Comparison of ENCODE assay signal across 16 mouse cellular contexts in genomic region chr10:44322166-44322565, GRCm38 (mm10). TPM values are rescaled to one million over a fixed set of nuclear protein-coding genes. Genes with fewer than 3 reads are reported as not detected.
DNase-seq lines count a peak whose midpoint lies in the region; ATAC-seq and TF ChIP-seq lines count a peak whose summit lies in the region.
"Had no signal": no experiment of that assay in that cellular context is flagged by ENCODE, and none has a peak within 500 bp of the region (broad histone marks: within the 10 kb centered on the region; RNA-seq: fewer than 3 reads in every experiment).

No protein-coding gene starts in this region.

- no peak overlapping the region for H3K4me2 ChIP-seq in lung, embryonic 14.5 days
- H3K4me2 ChIP-seq in hindbrain, embryonic 11.5 days (replicated peaks; ENCODE audit: low read depth, low read length) = no peak overlapping the region
- H3K4me2 ChIP-seq: forebrain, embryonic 15.5 days; hindbrain, embryonic 14.5 days had no signal

- H3K9me3 ChIP-seq in lung, embryonic 14.5 days (ENCODE audit: low read depth, low read length) = no peaks in the 10 kb centered on the region
- H3K9me3 ChIP-seq in hindbrain, embryonic 11.5 days (ENCODE audit: control insufficient read depth, low read length) = no peaks in the 10 kb centered on the region
- H3K9me3 ChIP-seq: forebrain, embryonic 15.5 days; megakaryocyte, embryonic 14.5 days had no signal

- no peak for ATAC-seq in lung, embryonic 14.5 days (ENCODE audit: insufficient read depth)
- ATAC-seq in common myeloid progenitor, adult 5-6 weeks (replicated peaks; ENCODE audit: low read depth, poor library complexity, severe bottlenecking) = peak; percentile 59; the same call in 1 of the 2 replicates
- peak; percentile 71 to 83 for ATAC-seq in hematopoietic stem cell, adult 5-6 weeks (replicated peaks in 1 of 2; ENCODE audit: insufficient read depth in 1 of 2, low FRiP score in 2 of 2, low TSS enrichment in 1 of 2, low read depth in 1 of 2, poor library complexity in 2 of 2, severe bottlenecking in 2 of 2)
- ATAC-seq in hindbrain, embryonic 11.5 days (ENCODE audit: low FRiP score) = no peak
- ATAC-seq: forebrain, embryonic 15.5 days had no signal

- no peak for TF ChIP-seq CTCF in heart, adult 2 months (IDR thresholded peaks at IDR 0.05)
- no peak for TF ChIP-seq CTCF in lung, embryonic 14.5 days (IDR thresholded peaks at IDR 0.05; ENCODE audit: low read depth)
- no peak for TF ChIP-seq CTCF in thymus, adult 2 months (IDR thresholded peaks at IDR 0.05; ENCODE audit: borderline replicate concordance, control insufficient read depth, extremely low read depth, insufficient read depth, low read length, poor library complexity)

- H3K4me3 ChIP-seq in heart, adult 2 months = no peak overlapping the region
- H3K4me3 ChIP-seq in lung, embryonic 14.5 days (ENCODE audit: low read depth, low read length) = no peak overlapping the region
- no peak overlapping the region for H3K4me3 ChIP-seq in thymus, adult 2 months (ENCODE audit: control insufficient read depth, insufficient read depth, low read length)
- H3K4me3 ChIP-seq in hindbrain, embryonic 11.5 days (ENCODE audit: low read depth, low read length) = no peak overlapping the region
- H3K4me3 ChIP-seq: forebrain, embryonic 15.5 days had no signal

- TF ChIP-seq POLR2A in heart, adult 2 months (IDR thresholded peaks at IDR 0.05; ENCODE audit: insufficient read depth, low read depth, low read length) = no peak
- no peak for TF ChIP-seq POLR2A in thymus, adult 2 months (IDR thresholded peaks at IDR 0.05; ENCODE audit: control insufficient read depth, extremely low read depth, insufficient read depth, low read length, poor library complexity)

- H3K27me3 ChIP-seq in heart, adult 2 months (ENCODE audit: control insufficient read depth, insufficient read depth, low read length) = no peaks in the 10 kb centered on the region
- H3K27me3 ChIP-seq in lung, embryonic 14.5 days (ENCODE audit: insufficient read depth, low read length) = no peaks in the 10 kb centered on the region
- no peaks in the 10 kb centered on the region for H3K27me3 ChIP-seq in thymus, adult 2 months (ENCODE audit: control insufficient read depth, insufficient read depth, low read length)
- no peaks in the 10 kb centered on the region for H3K27me3 ChIP-seq in hindbrain, embryonic 11.5 days (ENCODE audit: control insufficient read depth, insufficient read depth, low read length)
- H3K27me3 ChIP-seq: forebrain, embryonic 15.5 days; megakaryocyte, embryonic 14.5 days had no signal

- peak overlapping the region; percentile 34; the same call in 1 of the 2 replicates for H3K9ac ChIP-seq in heart, adult 2 months (ENCODE audit: low read depth, low read length)
- H3K9ac ChIP-seq in lung, embryonic 14.5 days = no peak overlapping the region
- no peak overlapping the region for H3K9ac ChIP-seq in hindbrain, embryonic 11.5 days (ENCODE audit: low read depth, low read length)
- H3K9ac ChIP-seq: forebrain, embryonic 15.5 days; hindbrain, embryonic 14.5 days had no signal

- H3K36me3 ChIP-seq in heart, adult 2 months (ENCODE audit: control insufficient read depth, insufficient read depth, low read length) = peaks cover 14% of the 10 kb centered on the region
- 0 out of 2 replicates have a peak, but pooled peaks cover 3% of the 10 kb centered on the region for H3K36me3 ChIP-seq in lung, embryonic 14.5 days (ENCODE audit: insufficient read depth)
- no peaks in the 10 kb centered on the region; the same call in 1 of the 2 replicates for H3K36me3 ChIP-seq in thymus, adult 2 months (ENCODE audit: control insufficient read depth, insufficient read depth, low read length)
- no peaks in the 10 kb centered on the region for H3K36me3 ChIP-seq in hindbrain, embryonic 11.5 days (ENCODE audit: control insufficient read depth, insufficient read depth, low read length)
- H3K36me3 ChIP-seq: forebrain, embryonic 15.5 days had no signal

- H3K79me2 ChIP-seq in heart, adult 2 months (replicated peaks; ENCODE audit: control insufficient read depth, insufficient read depth, low read length) = no peaks in the 10 kb centered on the region

- WGBS in heart, adult 2 months = 17% methylated on average over 1 of the region's 1 CpGs
- WGBS in lung, embryonic 14.5 days = 51% methylated on average over 1 of the region's 1 CpGs
- WGBS in thymus, adult 2 months = 15% methylated on average over 1 of the region's 1 CpGs
- WGBS in hindbrain, embryonic 11.5 days = 70% methylated on average over 1 of the region's 1 CpGs

- no peak for DNase-seq in heart, adult 2 months
- DNase-seq in heart, postnatal 25 days (ENCODE audit: low spot score) = no peak
- DNase-seq in lung, embryonic 14.5 days = peak; percentile 58
- no peak for DNase-seq in lung, postnatal 14 days
- no peak for DNase-seq in thymus, adult 2 months
- DNase-seq in hindbrain, embryonic 11.5 days (ENCODE audit: low spot score) = no peak
- DNase-seq: cerebellum, adult 9-11 months; kidney, adult 8-10 months; layer of hippocampus, postnatal 36 days; right cerebral cortex, postnatal 4 days; thymus, postnatal 4 days had no signal

- TF ChIP-seq EP300 in heart, adult 2 months (IDR thresholded peaks at IDR 0.05; ENCODE audit: insufficient read depth, low read depth, low read length) = no peak

- peaks cover 2% of the 10 kb centered on the region for H3K4me1 ChIP-seq in heart, adult 2 months (ENCODE audit: control insufficient read depth, insufficient read depth, low read length)
- 0 out of 2 replicates have a peak, but pooled peaks cover 2% of the 10 kb centered on the region for H3K4me1 ChIP-seq in lung, embryonic 14.5 days (ENCODE audit: insufficient read depth)
- H3K4me1 ChIP-seq in thymus, adult 2 months (replicated peaks; ENCODE audit: control insufficient read depth, insufficient read depth, low read length) = no peaks in the 10 kb centered on the region
- H3K4me1 ChIP-seq in hindbrain, embryonic 11.5 days (replicated peaks; ENCODE audit: control insufficient read depth, insufficient read depth, low read length) = peaks cover 3% of the 10 kb centered on the region
- H3K4me1 ChIP-seq: forebrain, embryonic 15.5 days had no signal

- H3K27ac ChIP-seq in heart, adult 2 months = peak overlapping the region; percentile 13; the same call in 1 of the 2 replicates
- no peak overlapping the region for H3K27ac ChIP-seq in lung, embryonic 14.5 days (ENCODE audit: low read depth)
- H3K27ac ChIP-seq in thymus, adult 2 months (ENCODE audit: control insufficient read depth, insufficient read depth, low read length) = no peak overlapping the region
- no peak overlapping the region for H3K27ac ChIP-seq in hindbrain, embryonic 11.5 days (ENCODE audit: low read depth, low read length)
- H3K27ac ChIP-seq: forebrain, embryonic 15.5 days; hindbrain, embryonic 14.5 days had no signal

- intact Hi-C loops in heart, adult 2 months (cut with DNase I) = loop anchor here (10.0 kb wide), 1 partner anchor 723 kb away; no protein-coding TSS in a partner anchor
- intact Hi-C loops in heart, postnatal 25 days (cut with DNase I) = loop anchor here (10.0 kb wide), 1 partner anchor 443 kb away; no protein-coding TSS in a partner anchor

RNA-seq across cellular contexts. Expression of gene Atg5, which starts 54.0 kb away (rescaled TPM):
- total RNA-seq in heart, adult 2 months (2021) = 10 to 100 TPM; 15.2 to 15.4 TPM
- polyA plus RNA-seq in heart, adult 2 months (2012; rRNA removed) = 6.5 and 10.7 TPM in 2 replicates
- total RNA-seq in heart, postnatal 25 days (2021) = 10 to 100 TPM; 14.9 to 15.4 TPM
- polyA plus RNA-seq in lung, embryonic 14.5 days (2014; fragmentation: Nextera tagmentation; extraction: Ambion mirVana) = 52.0 and 52.6 TPM in 2 replicates
- 25.5 and 26.1 TPM in 2 replicates for total RNA-seq in common myeloid progenitor, adult 5-6 weeks (2017)
- 25.1 and 33.5 TPM in 2 replicates for total RNA-seq in hematopoietic stem cell, adult 5-6 weeks (2017)
- polyA plus RNA-seq in thymus, adult 2 months (2012; rRNA removed) = 9.8 and 11.6 TPM in 2 replicates
- polyA plus RNA-seq in hindbrain, embryonic 11.5 days (2014; fragmentation: Nextera tagmentation; extraction: Ambion mirVana) = 58.7 and 61.6 TPM in 2 replicates

Comparison
In these comparisons a context has a peak if more than half of its experiments do, and no peak if none do; other contexts are left out.
1. ATAC-seq: peak in common myeloid progenitor, adult 5-6 weeks (single experiment) and hematopoietic stem cell, adult 5-6 weeks (2 of 2); none in lung, embryonic 14.5 days (single experiment) and hindbrain, embryonic 11.5 days (single experiment).